Mouse (Mus musculus) left cerebral cortex, postnatal 25 days (tissue): Measurements from ENCODE around the gene Cntfr. TPM values are rescaled to one million over a fixed set of nuclear protein-coding genes. Genes with fewer than 3 reads are reported as not detected.
"Not testable (repeated sequence)": the region's sequence is repeated elsewhere in the genome, so short reads cannot be mapped to it uniquely, and the experiment has no call there.

Experiments
- DNase-seq, 2 experiments: peaks; one replicate each; pipeline ENCODE4 v3.0.0; 2022; ENCODE audit warnings: low spot score in 2 of 2, mixed read lengths in 1 of 2
- intact Hi-C: fragments of 180-260 bp; cut with DNase I; formaldehyde crosslinking; loops from one replicate; pipeline ENCODE4 v1.15.1; 2025
- total RNA-seq, 2 experiments: library from RNA; stranded (reverse); gene quantifications; 2 replicates each; pipeline ENCODE4 v1.2.3; 2021

The Cntfr gene
- total RNA-seq, 2 experiments from 2014 or later = 98.9 to 109 TPM

GRCm38 (mm10) chr4:41712421-41713196 lies 15.7 kb upstream of the Cntfr start:
- peak in 1 of 2 experiments; percentile 17 for DNase-seq
- intact Hi-C loops = loop anchor here (5.0 kb wide), 1 partner anchor 145 kb away; the partner anchor contains the start of genes Dnaic1 and Fam219a

DNA sequence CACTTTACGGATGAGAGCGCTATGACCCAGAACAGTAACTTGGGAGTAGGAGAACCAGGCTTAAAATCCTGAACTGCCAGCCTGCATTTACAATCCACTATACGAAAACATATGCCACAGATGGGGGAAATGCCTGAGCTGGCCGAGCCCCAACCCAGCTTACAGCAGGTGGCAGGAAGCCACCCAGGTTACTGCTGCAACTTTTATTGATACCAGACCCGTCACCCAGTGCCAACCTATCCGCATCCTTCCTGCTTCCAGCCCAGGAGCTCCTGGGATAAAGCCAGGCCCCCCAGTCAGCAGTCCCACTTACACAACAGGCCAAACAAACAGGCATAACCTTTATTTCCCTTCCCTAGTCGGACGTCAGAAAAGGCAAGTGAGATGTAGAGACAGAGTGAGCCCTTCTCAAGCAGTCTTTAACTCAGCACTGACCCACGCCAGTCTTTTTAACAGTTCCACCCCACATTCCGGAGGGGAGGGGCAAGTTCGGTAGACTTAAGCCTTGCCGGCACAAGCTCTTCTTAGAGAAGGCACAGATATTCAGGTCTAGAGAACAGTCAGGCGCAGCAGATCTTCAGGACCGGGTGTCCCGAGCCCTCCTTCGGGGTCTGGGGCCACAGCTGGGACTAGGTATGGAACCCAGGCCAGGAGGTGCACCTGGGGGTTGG lies 15.0 kb upstream of the Cntfr start:
- intact Hi-C loops = loop anchor here (5.0 kb wide), 1 partner anchor 145 kb away; the partner anchor contains the start of genes Dnaic1 and Fam219a
- DNase-seq = peak in 1 of 2 experiments; percentile 33

- no peak for DNase-seq
- intact Hi-C loops = loop anchor here (5.0 kb wide), 1 partner anchor 143 kb away; the partner anchor contains the start of genes Dnaic1 and Fam219a
Measured at GRCm38 (mm10) chr4:41710229-41710628, 13.3 kb upstream of the Cntfr start.

DNA sequence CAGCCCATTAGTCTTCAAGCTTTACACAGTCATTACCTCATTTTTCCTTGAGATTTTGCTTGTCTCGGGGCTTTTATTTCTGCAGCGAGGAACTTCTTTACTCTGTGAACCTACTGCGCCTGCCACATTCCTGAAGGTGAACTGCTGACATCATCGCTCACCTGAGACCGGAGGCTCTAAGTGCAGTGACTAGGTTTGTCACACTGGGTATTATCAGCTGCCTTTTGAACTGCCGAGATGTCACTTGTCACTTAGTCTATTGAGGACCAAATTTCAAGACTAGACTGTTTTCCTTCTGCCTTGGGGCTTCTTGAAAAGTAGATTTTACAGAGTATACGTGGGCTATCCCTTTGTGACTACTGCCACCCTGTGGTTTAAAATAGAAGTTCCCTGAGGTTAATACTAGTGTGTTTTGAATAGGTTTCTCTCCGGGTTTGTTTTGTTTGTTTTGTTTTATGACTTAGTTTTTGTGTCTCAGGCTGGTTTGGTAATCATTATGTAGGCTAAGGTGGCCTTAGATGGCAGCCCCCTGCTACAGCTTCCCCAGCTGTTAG lies 11.4 kb upstream of the Cntfr start:
- intact Hi-C loops = loop anchor here (1.0 to 5.0 kb wide), 3 partner anchors 96 to 239 kb away; no protein-coding TSS in a partner anchor
- DNase-seq = peak in 1 of 2 experiments; percentile 82

DNA sequence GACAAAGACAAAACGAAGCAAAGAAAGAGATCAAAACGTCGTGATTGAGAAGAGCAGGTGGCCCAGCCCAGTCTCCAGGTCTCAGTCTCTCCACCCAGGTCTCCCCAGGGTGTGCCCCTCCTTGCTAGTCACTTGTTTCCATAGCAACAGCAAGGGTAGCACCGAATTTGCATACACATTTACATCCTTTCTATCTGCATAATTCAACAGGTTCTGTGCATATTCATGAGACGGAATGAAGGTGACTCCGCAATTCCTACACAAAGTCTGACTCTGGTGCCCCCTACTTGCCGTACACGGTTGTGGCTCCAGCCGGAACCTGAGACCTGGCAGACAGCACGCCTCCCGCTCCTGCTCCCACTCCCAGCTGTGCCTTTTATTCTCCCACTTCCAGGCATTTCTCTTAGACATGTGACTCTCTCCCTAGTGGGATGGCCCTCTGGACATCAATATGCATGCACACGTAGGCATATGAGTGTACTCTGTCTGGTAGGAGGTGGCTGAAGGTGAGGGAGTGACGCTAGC lies 10.2 kb upstream of the Cntfr start:
- DNase-seq = peak; percentile 70 to 93
- intact Hi-C loops = loop anchor here (5.0 kb wide), 2 partner anchors 95 to 150 kb away; no protein-coding TSS in a partner anchor

DNA sequence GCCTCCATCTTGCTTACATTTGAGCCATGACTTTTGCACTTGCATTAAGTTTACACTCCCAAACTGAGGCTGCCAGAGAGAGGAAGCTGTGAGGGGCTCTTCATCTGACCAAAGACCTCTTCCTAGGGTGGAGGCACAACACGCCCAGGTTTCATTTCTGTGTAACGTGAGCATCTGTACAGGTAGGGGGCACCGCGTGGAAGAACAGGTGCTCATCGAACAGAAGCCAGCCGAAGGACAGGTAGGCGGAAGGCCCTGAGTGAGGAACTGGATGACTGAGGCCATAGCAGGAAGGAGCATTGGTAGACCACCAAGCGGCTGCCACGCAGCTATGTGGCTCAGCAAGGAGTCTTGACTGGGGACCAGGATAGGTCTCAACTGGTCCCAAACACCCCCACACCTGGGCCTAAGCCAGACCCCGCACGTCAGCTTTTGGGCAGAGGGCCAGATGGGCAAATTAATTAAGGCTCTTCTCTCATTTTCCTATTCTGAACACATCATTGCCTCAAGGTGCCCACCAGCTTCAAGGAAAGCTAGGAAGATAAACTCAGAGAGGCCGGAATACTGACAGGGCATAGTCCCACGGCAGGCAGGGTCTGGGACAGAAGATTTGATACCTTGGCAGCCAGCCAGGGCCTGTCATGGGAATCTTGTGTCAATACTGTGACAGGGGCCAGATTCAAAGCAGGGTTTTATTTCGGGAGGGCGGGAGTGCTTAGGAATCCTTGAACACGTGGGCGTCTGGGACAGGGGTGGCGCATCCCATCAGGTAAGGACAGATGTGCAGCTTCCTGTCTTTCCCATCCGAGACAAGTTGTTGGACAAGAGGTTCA lies 9.2 kb upstream of the Cntfr start:
- DNase-seq = no peak
- intact Hi-C loops = loop anchor here (5.0 kb wide), 2 partner anchors 94 to 149 kb away; no protein-coding TSS in a partner anchor

DNA sequence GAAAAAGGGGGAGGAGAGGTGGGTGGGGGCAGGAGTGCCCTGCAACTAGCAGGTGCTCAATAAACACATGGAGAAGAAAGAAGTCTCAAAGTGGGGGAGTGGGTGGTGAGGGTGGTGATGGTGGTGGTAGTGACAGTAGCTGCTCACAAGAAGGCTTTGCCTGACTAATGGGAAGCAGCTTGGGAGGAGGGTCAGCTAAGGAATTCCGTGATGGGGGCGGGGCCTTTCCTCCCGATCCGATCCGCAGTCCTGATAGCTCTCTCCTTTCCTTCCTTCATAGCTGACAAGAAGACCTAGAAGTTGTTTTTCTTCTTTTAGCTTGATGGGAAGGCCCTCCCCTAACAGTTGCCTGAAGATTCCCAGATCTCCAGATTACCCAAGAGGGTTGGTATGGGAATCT lies 7.8 kb upstream of the Cntfr start:
- no peak for DNase-seq
- intact Hi-C loops = loop anchor here (5.0 kb wide), 2 partner anchors 92 to 147 kb away; no protein-coding TSS in a partner anchor

GRCm38 (mm10) chr4:41702226-41702625 lies 5.3 kb upstream of the Cntfr start:
- DNase-seq, intact Hi-C loops: not testable (repeated sequence)

DNA sequence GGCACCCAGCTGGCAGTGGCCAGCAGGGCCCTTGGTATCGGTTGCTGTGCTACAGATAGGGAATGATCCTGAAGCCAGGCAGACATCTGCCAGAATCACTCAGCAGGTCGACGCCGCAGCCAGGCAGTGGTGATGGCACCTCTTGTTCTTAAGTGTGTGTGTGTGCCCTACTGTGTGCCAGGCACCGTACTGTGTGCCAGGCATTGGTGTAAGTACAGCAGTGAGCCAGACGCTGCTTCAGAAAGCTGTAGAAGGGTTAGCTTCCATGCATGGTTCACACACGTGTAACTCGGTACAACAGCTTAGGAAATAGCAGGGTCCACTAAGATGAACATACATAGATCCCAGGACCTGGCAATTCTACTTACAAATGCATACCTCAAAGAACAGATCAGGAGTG lies 3.3 kb upstream of the Cntfr start:
- intact Hi-C loops, DNase-seq: not testable (repeated sequence)

- intact Hi-C loops, DNase-seq: not testable (repeated sequence)
Measured at GRCm38 (mm10) chr4:41699783-41700182, 2.9 kb upstream of the Cntfr start, which contains the start of gene Il11ra1. Gene Il11ra1, plus strand, starts transcription at chr4:41699989.

GRCm38 (mm10) chr4:41698421-41699016 lies 1.6 kb upstream of the Cntfr start:
- intact Hi-C loops, DNase-seq: not testable (repeated sequence)

DNA sequence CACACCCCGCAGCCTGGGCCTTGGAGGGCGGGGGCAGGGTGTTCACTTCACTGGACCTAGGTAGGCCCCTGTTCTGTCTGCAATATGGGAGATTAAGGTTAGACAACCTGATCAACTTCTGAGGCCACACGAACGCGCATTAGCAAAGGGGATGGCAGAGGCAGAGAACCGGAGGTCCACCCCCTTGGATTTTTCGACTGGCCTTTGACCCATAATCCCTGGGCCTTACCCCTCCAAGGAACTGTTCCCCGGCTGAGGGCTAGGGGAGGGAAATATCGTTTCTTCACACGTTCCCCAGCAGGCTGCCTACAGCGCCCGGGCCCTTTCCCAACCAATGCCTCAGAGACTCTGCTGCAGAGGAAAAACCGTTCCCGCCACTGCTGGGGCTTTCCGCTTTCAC lies 437 bp downstream of the Cntfr start:
- DNase-seq, intact Hi-C loops: not testable (repeated sequence)

GRCm38 (mm10) chr4:41695800-41696199 lies 1.1 kb downstream of the Cntfr start:
- DNase-seq, intact Hi-C loops: not testable (repeated sequence)

DNA sequence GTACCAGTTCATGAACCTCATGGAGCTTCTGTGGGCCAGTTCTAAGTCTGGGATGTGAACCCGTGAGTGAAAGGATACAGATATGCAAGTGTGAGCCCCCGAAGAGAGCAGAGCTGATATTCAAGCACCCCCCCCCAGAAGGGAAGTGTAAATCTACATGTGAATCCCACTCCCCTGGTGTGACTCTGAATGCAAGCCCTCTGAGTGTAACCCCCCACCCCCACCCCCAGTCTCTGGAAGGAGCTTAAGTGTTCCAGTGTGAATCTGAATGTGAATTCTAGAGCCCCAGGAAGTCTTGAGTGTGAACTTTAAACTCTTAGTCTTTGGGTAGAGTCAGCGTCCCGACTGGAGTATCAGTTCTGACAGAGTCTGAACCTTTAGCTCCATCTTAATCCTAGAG lies 3.4 kb downstream of the Cntfr start:
- intact Hi-C loops, DNase-seq: not testable (repeated sequence)

DNA sequence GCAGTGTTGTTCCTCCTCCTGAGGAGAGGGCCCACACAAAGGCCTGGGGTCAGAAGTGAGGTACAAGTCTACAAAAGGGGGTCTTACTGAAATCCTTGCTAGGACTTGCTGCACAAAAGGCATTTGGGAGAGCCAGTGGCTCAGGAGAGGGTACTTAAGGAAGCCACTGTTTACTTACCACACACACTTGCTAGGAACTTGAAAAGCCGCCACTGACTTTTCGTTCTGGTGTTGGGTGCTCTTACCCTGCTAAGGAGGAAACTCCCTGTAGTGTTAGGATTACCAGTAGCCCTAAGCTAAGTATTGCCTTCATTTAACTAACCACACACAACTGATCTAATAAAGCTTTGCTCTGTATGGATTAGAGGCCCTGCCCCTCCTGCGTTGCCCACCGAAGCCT lies 6.9 kb downstream of the Cntfr start:
- intact Hi-C loops, DNase-seq: not testable (repeated sequence)

- intact Hi-C loops, DNase-seq: not testable (repeated sequence)
Measured at GRCm38 (mm10) chr4:41688562-41688961, 8.3 kb downstream of the Cntfr start.

DNA sequence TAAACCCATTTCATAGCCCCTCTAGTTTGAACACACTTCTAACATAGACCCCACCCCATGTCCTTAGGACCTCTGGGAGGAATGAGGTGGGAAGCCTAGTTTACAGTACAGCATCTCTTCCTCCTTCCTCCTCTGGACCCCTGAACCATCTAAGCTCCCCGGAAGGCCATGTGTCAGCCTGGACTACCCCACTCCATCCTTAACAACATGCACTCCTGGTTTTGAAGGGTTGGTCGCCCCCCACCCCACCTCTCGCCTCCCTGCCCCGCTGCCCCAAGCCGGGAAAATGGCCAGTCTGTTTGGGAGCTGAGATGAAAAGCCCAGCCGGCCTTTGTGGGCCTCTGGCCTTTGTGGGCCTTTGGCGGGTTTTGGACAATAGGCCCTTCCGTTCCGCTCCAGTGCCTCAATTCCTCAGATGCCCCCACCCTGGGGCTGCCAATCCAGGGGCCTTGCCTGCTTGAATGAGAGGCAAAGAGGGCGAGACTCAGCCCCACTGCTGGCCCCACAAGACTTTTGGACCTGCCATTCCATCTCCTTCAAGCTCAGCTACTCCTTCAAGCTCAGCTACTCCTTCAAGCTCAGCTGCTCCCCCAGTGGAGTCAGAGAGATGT lies 10.9 kb downstream of the Cntfr start:
- intact Hi-C loops, DNase-seq: not testable (repeated sequence)

DNA sequence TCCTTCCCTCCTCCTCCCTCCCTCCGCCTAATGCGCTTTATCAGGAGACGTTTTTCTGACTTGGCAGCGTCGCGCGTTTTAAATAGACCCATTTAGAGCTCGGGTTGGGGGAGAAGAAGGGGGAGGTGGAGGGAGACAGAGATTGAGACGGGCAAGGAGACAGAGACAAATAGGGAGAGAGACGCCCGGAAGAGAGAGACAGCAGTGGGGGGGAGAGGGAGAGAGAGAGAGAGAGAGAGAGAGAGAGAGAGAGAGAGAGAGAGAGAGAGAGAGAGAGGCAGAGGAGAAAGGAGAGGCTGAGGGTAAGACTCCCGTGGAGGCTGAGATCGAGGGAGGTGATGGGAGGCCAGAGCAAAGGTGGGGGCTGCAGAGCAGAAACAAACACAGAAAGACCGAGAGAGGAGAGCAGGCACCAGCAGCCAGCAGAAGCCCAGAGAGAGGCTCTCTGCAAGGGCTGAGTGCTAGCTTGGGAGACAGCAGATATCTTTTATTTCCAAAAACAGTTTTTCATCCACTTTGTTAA lies 11.9 kb downstream of the Cntfr start:
- DNase-seq, intact Hi-C loops: not testable (repeated sequence)
